Mouse (Mus musculus): Measurements from ENCODE around the gene Olfr804. TPM values are rescaled to one million over a fixed set of nuclear protein-coding genes. Genes with fewer than 3 reads are reported as not detected.

The Olfr804 gene
- not detected in 2 replicates for polyA plus RNA-seq (2014; fragmentation: Nextera tagmentation; extraction: Ambion mirVana)

DNA sequence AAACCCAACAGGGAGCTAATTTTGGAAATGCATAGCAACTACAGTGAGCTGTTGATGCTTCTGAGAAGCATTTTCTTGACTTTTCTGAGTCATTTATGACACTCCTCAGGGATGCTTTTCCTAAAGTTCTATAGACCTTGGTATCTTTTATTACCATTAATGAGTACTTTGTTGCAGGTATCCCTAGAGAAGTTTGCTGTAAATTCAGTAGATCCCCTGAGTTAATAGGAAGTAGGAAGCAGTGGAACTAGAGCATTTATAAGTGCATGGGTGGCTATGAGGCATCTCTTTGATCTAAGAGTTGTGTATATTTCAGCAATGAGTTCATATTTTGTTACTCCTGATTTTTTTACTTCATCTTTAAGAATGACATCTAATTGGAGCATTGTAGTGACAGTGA, at the start of gene Olfr804:
Gene Olfr804, plus strand, starts transcription at position 301 of the 400 bp plus-strand sequence.
- Histone ChIP-seq H3K4me1 (ENCODE audit: control insufficient read depth, insufficient read depth, low read length) (no peaks in the 10 kb centered on the region), H3K9ac (replicated peaks; ENCODE audit: low read depth, low read length) (no peak within 1 kb of the TSS), H3K4me3 (ENCODE audit: low read depth, low read length) (no peak within 1 kb of the TSS), H3K9me3 (ENCODE audit: control insufficient read depth, low read length) (no peaks in the 10 kb centered on the region), H3K27ac (ENCODE audit: low read depth, low read length) (no peak within 1 kb of the TSS), H3K4me2 (ENCODE audit: low read depth, low read length) (no peak within 1 kb of the TSS), H3K27me3 (ENCODE audit: control insufficient read depth, insufficient read depth, low read length) (no peaks in the 10 kb centered on the region), H3K36me3 (ENCODE audit: control insufficient read depth, insufficient read depth, low read length) (no peaks in the 10 kb centered on the region)
- no peak for ATAC-seq (ENCODE audit: low read depth)

DNA sequence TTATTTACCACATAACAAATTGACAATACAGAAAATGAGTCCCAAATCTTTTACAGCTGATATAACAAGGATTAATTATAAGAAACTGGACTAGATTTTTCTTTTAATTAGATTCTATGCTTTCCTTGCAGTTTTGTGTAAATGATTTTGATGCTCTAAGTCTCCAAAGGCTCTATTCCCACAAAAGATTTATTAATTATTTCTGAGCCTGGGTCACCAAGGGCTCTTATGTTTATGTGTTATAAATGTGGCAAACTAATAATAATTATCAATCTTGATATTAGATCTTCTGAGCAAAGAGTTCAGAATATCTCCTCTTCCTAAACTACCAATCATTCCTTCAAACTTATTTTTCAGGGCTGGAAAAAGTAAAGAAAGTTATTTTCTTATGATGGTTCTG, 45.6 kb upstream of the Olfr804 start, which contains the start of gene Olfr800:
Gene Olfr800, plus strand, starts transcription at position 301 of the 400 bp plus-strand sequence.
- no peaks in the 10 kb centered on the region for H3K36me3 ChIP-seq (ENCODE audit: control insufficient read depth, insufficient read depth, low read length)
- H3K9ac ChIP-seq (replicated peaks; ENCODE audit: low read depth, low read length): no peak within 1 kb of the TSS
- no peaks in the 10 kb centered on the region for H3K27me3 ChIP-seq (ENCODE audit: control insufficient read depth, insufficient read depth, low read length)
- no peak for ATAC-seq (ENCODE audit: low read depth)
- no peak within 1 kb of the TSS for H3K27ac ChIP-seq (ENCODE audit: low read depth, low read length)
- H3K9me3 ChIP-seq (ENCODE audit: control insufficient read depth, low read length): no peaks in the 10 kb centered on the region
- H3K4me2 ChIP-seq (ENCODE audit: low read depth, low read length): no peak within 1 kb of the TSS
- H3K4me1 ChIP-seq (ENCODE audit: control insufficient read depth, insufficient read depth, low read length): no peaks in the 10 kb centered on the region
- H3K4me3 ChIP-seq (ENCODE audit: low read depth, low read length): no peak within 1 kb of the TSS

DNA sequence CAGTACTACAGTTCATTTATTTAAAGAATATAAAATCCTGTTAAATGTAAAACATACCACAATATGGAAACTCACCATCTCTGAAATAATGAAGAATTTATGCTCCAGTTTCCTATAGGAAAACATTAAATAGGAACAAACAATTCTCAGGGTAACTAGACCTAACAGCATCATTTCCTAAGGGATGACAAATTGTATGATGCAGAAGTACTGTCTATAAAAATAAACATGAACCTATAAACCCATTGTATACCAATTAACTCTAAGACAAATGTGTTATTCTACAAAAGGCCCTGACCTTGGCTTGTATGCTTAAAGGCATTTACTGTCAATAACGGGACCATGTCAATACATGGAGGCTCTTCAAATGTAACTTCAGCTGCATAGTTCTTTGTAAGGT, 29.2 kb upstream of the Olfr804 start, which contains the start of gene Olfr801:
Gene Olfr801, minus strand, starts transcription at position 101 of the 400 bp plus-strand sequence.
- Histone ChIP-seq H3K27ac (ENCODE audit: low read depth, low read length) (no peak within 1 kb of the TSS), H3K4me2 (ENCODE audit: low read depth, low read length) (no peak within 1 kb of the TSS), H3K4me1 (ENCODE audit: control insufficient read depth, insufficient read depth, low read length) (no peaks in the 10 kb centered on the region), H3K9ac (replicated peaks; ENCODE audit: low read depth, low read length) (no peak within 1 kb of the TSS), H3K9me3 (ENCODE audit: control insufficient read depth, low read length) (no peaks in the 10 kb centered on the region), H3K4me3 (ENCODE audit: low read depth, low read length) (no peak within 1 kb of the TSS), H3K36me3 (ENCODE audit: control insufficient read depth, insufficient read depth, low read length) (no peaks in the 10 kb centered on the region), H3K27me3 (ENCODE audit: control insufficient read depth, insufficient read depth, low read length) (no peaks in the 10 kb centered on the region)
- WGBS: 84% methylated on average over 1 of the region's 1 CpGs
- no peak for ATAC-seq (ENCODE audit: low read depth)

DNA sequence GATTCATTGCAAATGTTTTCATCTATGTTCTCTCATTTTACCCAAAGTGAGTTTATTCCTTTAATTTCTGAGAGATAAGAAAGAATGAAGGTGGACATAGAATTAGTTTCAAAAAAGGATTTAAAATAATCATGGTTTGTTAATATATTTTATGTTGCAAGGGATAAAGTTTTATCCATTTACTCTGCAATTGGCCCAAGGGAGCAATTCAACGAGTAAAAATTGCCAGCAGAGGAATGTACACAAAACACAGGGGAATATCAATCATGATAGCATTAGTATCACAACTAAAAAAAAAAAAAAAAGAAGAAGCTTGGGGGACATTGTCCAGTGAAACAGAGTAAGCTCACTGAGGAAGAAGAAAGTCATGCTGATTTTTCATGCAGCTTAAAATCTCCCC, 14.9 kb upstream of the Olfr804 start, which contains the start of gene Olfr802:
Gene Olfr802, minus strand, starts transcription at position 101 of the 400 bp plus-strand sequence.
- no peaks in the 10 kb centered on the region for H3K27me3 ChIP-seq (ENCODE audit: control insufficient read depth, insufficient read depth, low read length)
- WGBS: 64% methylated on average over 1 of the region's 1 CpGs
- no peak for ATAC-seq (ENCODE audit: low read depth)
- no peak within 1 kb of the TSS for H3K4me3 ChIP-seq (ENCODE audit: low read depth, low read length)
- no peak within 1 kb of the TSS for H3K4me2 ChIP-seq (ENCODE audit: low read depth, low read length)
- no peaks in the 10 kb centered on the region for H3K36me3 ChIP-seq (ENCODE audit: control insufficient read depth, insufficient read depth, low read length)
- H3K27ac ChIP-seq (ENCODE audit: low read depth, low read length): no peak within 1 kb of the TSS
- H3K9ac ChIP-seq (replicated peaks; ENCODE audit: low read depth, low read length): no peak within 1 kb of the TSS
- H3K9me3 ChIP-seq (ENCODE audit: control insufficient read depth, low read length): no peaks in the 10 kb centered on the region
- no peaks in the 10 kb centered on the region for H3K4me1 ChIP-seq (ENCODE audit: control insufficient read depth, insufficient read depth, low read length)

DNA sequence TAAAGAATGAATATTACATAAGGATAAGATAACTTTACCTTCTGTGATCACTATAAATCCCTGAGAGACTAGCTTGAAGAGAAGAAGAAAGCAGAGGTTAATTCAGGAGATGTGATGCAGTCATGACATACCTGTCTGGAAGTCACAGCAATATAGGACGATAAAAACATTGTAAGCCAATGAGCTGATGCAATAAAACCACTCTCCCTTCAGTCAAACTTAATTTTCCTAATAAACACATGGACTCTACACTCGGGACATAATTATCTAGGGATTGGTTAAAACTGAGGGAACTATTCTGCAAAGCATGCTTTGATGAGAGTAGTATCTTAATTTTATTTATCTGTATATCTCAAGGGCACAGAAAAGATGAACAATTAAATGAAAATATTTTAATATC, 8.8 kb upstream of the Olfr804 start, which contains the start of gene Olfr803:
Gene Olfr803, minus strand, starts transcription at position 101 of the 400 bp plus-strand sequence.
- H3K27ac ChIP-seq (ENCODE audit: low read depth, low read length): no peak within 1 kb of the TSS
- WGBS: 85% methylated on average over 2 of the region's 2 CpGs
- ATAC-seq (ENCODE audit: low read depth): no peak
- H3K36me3 ChIP-seq (ENCODE audit: control insufficient read depth, insufficient read depth, low read length): no peaks in the 10 kb centered on the region
- no peaks in the 10 kb centered on the region for H3K4me1 ChIP-seq (ENCODE audit: control insufficient read depth, insufficient read depth, low read length)
- H3K9me3 ChIP-seq (ENCODE audit: control insufficient read depth, low read length): no peaks in the 10 kb centered on the region
- no peak within 1 kb of the TSS for H3K4me3 ChIP-seq (ENCODE audit: low read depth, low read length)
- H3K4me2 ChIP-seq (ENCODE audit: low read depth, low read length): no peak within 1 kb of the TSS
- no peak within 1 kb of the TSS for H3K9ac ChIP-seq (replicated peaks; ENCODE audit: low read depth, low read length)
- H3K27me3 ChIP-seq (ENCODE audit: control insufficient read depth, insufficient read depth, low read length): no peaks in the 10 kb centered on the region

DNA sequence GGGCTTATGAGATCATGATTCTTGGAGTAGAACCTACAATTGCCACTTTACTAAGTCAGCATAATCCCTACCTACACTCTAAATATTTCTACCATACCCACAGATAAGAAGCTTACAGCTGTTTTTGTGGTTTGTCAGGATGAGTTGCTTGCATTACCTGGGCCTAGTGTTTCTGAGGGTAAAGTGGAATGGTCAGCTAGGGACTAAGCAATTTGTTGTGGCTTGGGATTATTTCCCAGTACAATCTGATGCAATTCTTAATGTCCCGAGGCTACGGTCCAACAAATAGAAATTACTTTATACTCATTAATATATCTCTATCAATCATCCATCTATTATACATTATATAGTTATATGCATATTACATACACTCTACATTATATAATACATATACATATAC, 26.3 kb downstream of the Olfr804 start, which contains the start of gene Olfr805:
Gene Olfr805, minus strand, starts transcription at position 101 of the 400 bp plus-strand sequence.
- no peaks in the 10 kb centered on the region for H3K4me1 ChIP-seq (ENCODE audit: control insufficient read depth, insufficient read depth, low read length)
- no peaks in the 10 kb centered on the region for H3K9me3 ChIP-seq (ENCODE audit: control insufficient read depth, low read length)
- H3K4me3 ChIP-seq (ENCODE audit: low read depth, low read length): no peak within 1 kb of the TSS
- no peaks in the 10 kb centered on the region for H3K27me3 ChIP-seq (ENCODE audit: control insufficient read depth, insufficient read depth, low read length)
- WGBS: 87% methylated on average over 2 of the region's 2 CpGs
- no peak within 1 kb of the TSS for H3K27ac ChIP-seq (ENCODE audit: low read depth, low read length)
- no peak for ATAC-seq (ENCODE audit: low read depth)
- no peak within 1 kb of the TSS for H3K4me2 ChIP-seq (ENCODE audit: low read depth, low read length)
- no peak within 1 kb of the TSS for H3K9ac ChIP-seq (replicated peaks; ENCODE audit: low read depth, low read length)
- H3K36me3 ChIP-seq (ENCODE audit: control insufficient read depth, insufficient read depth, low read length): no peaks in the 10 kb centered on the region

DNA sequence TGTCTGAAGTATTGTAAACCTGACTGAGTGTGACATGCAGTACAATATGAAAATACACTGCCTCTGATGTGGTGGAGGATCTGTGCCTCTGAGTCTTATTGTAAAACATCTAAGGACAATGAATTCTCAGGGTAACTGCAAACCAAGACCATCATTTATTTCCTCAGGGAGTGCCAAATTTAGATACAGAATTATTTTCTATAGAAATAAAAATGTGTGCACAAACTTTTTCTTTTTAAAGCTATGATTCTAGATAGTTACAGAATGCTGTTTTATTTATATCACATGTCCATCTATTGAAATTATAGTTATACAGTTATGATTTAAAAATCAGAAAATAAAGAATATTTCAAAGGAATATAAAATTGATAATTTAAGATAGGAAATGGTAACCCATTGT, 38.8 kb downstream of the Olfr804 start, which contains the start of gene Olfr806:
Gene Olfr806, minus strand, starts transcription at position 101 of the 400 bp plus-strand sequence.
- Histone ChIP-seq H3K4me3 (ENCODE audit: low read depth, low read length) (no peak within 1 kb of the TSS), H3K27me3 (ENCODE audit: control insufficient read depth, insufficient read depth, low read length) (no peaks in the 10 kb centered on the region), H3K4me2 (ENCODE audit: low read depth, low read length) (no peak within 1 kb of the TSS), H3K27ac (ENCODE audit: low read depth, low read length) (no peak within 1 kb of the TSS), H3K9ac (replicated peaks; ENCODE audit: low read depth, low read length) (no peak within 1 kb of the TSS), H3K9me3 (ENCODE audit: control insufficient read depth, low read length) (no peaks in the 10 kb centered on the region), H3K4me1 (ENCODE audit: control insufficient read depth, insufficient read depth, low read length) (no peaks in the 10 kb centered on the region), H3K36me3 (ENCODE audit: control insufficient read depth, insufficient read depth, low read length) (no peaks in the 10 kb centered on the region)
- no peak for ATAC-seq (ENCODE audit: low read depth)

DNA sequence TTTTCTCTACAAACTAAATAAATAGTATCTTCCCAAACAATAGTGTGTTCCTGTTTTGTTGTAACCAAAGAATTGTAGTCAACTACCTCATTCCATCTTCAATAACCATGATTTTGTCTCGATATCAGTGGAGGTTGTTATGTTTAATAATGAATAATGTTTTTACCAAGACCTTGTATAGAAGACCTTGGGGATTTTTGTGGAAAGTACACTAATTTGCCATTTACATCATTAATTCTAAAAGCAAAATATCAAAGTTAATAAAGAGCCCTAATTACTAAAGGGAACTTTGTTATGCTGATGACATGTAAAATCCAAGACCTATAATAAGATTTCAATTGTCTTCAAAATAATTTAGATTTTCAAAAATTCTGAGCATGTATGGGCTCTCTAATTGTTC, 54.7 kb downstream of the Olfr804 start, which contains the start of gene Olfr807:
Gene Olfr807, minus strand, starts transcription at position 101 of the 400 bp plus-strand sequence.
- Histone ChIP-seq H3K27me3 (ENCODE audit: control insufficient read depth, insufficient read depth, low read length) (no peaks in the 10 kb centered on the region), H3K4me3 (ENCODE audit: low read depth, low read length) (no peak within 1 kb of the TSS), H3K4me1 (ENCODE audit: control insufficient read depth, insufficient read depth, low read length) (no peaks in the 10 kb centered on the region), H3K4me2 (ENCODE audit: low read depth, low read length) (no peak within 1 kb of the TSS), H3K9ac (replicated peaks; ENCODE audit: low read depth, low read length) (no peak within 1 kb of the TSS), H3K36me3 (ENCODE audit: control insufficient read depth, insufficient read depth, low read length) (no peaks in the 10 kb centered on the region), H3K27ac (ENCODE audit: low read depth, low read length) (no peak within 1 kb of the TSS), H3K9me3 (ENCODE audit: control insufficient read depth, low read length) (no peaks in the 10 kb centered on the region)
- WGBS: 92% methylated on average over 1 of the region's 1 CpGs
- no peak for ATAC-seq (ENCODE audit: low read depth)
